Mouse (Mus musculus): Measurements from ENCODE around the gene Ubd.
"Not testable (repeated sequence)": the region's sequence is repeated elsewhere in the genome, so short reads cannot be mapped to it uniquely, and the experiment has no call there.

Gene Ubd

GRCm38 (mm10) chr17:37193656-37194055 lies at the start of gene Ubd:
Ubd (plus strand) TSS chr17:37193892.
- no peak for DNase-seq

GRCm38 (mm10) chr17:37161394-37161793 lies 32.3 kb upstream of the Ubd start, which contains the start of gene Olfr93:
Olfr93 (minus strand) TSS chr17:37161494.
- DNase-seq: no peak

- no peak for DNase-seq
These were observed 8.2 kb upstream of the Ubd start for GRCm38 (mm10) chr17:37185474-37185873.

- no peak for DNase-seq
These were observed 3.0 kb upstream of the Ubd start for GRCm38 (mm10) chr17:37190711-37191110.

- no peak for DNase-seq
These were observed 660 bp upstream of the Ubd start for GRCm38 (mm10) chr17:37193032-37193431.

- no peak for DNase-seq
These were observed 1.1 kb downstream of the Ubd start for GRCm38 (mm10) chr17:37194782-37195181.

- DNase-seq: peak; percentile 6
These were observed 3.4 kb downstream of the Ubd start for GRCm38 (mm10) chr17:37196845-37197724.

- no peak for DNase-seq
These were observed 7.2 kb downstream of the Ubd start, which contains the start of gene Olfr94 for GRCm38 (mm10) chr17:37200894-37201293. Olfr94 (minus strand) TSS chr17:37200994.

- DNase-seq: peak; percentile 68
These were observed 9.7 kb downstream of the Ubd start for GRCm38 (mm10) chr17:37203206-37203916.

- DNase-seq: no peak
These were observed 10.2 kb downstream of the Ubd start for GRCm38 (mm10) chr17:37203917-37204236.

- DNase-seq: no peak
These were observed 17.4 kb downstream of the Ubd start for GRCm38 (mm10) chr17:37210884-37211768.

GRCm38 (mm10) chr17:37213018-37213417 lies 19.3 kb downstream of the Ubd start, which contains the start of gene Olfr95:
Olfr95 (minus strand) TSS chr17:37213118.
- no peak for DNase-seq

- no peak for DNase-seq
These were observed 24.8 kb downstream of the Ubd start for GRCm38 (mm10) chr17:37218486-37218885.

GRCm38 (mm10) chr17:37219846-37220245 lies 26.2 kb downstream of the Ubd start, which contains the start of gene Olfr96:
Olfr96 (plus strand) TSS chr17:37220146.
- DNase-seq: no peak

GRCm38 (mm10) chr17:37221879-37222278 lies 28.2 kb downstream of the Ubd start:
- DNase-seq: no peak

GRCm38 (mm10) chr17:37237230-37237629 lies 43.5 kb downstream of the Ubd start, which contains the start of gene Olfr97:
Olfr97 (minus strand) TSS chr17:37237330.
- DNase-seq: not testable (repeated sequence)

- no peak for DNase-seq
These were observed 48.5 kb downstream of the Ubd start for GRCm38 (mm10) chr17:37242198-37242597.
